Mouse (Mus musculus) lung, postnatal 0 days (tissue): Measurements from ENCODE around the gene Sfxn3. TPM values are rescaled to one million over a fixed set of nuclear protein-coding genes. Genes with fewer than 3 reads are reported as not detected.

ENCODE experiments used
- ATAC-seq: fragments of 200-750 bp; cut with Nextera tagmentation; 2 replicates; pipeline ENCODE4 v1.8.0; 2017; ENCODE audit warnings: moderate library complexity
- DNase-seq: peaks from one replicate; pipeline ENCODE4 v3.0.0-alpha.2; 2016; ENCODE audit warnings: low spot score
- H3K27ac ChIP-seq: fragments of 300-500 bp; sonication (generic); 2 replicates; pipeline ENCODE4 v1.5.1; 2014; ENCODE audit warnings: antibody characterized with exemption, mild to moderate bottlenecking, low read length, mixed read lengths
- H3K27me3 ChIP-seq: fragments of 300-500 bp; sonication (generic); replicated peaks from 2 replicates; pipeline ENCODE4 v1.6.1; 2014; ENCODE audit warnings: low read length, mixed read lengths; ENCODE audit not compliant: insufficient read depth
- H3K36me3 ChIP-seq: fragments of 300-500 bp; sonication (generic); 2 replicates; pipeline ENCODE4 v1.6.1; 2014; ENCODE audit warnings: low read length, mixed read lengths; ENCODE audit not compliant: insufficient read depth
- H3K4me1 ChIP-seq: fragments of 300-500 bp; sonication (generic); 2 replicates; pipeline ENCODE4 v1.6.1; 2014; ENCODE audit warnings: antibody characterized with exemption, low read depth, low read length, mixed read lengths; ENCODE audit not compliant: insufficient read depth
- H3K4me2 ChIP-seq: fragments of 300-500 bp; sonication (generic); replicated peaks from 2 replicates; pipeline ENCODE4 v1.6.1; 2014; ENCODE audit warnings: low read depth, mild to moderate bottlenecking, low read length, moderate library complexity, mixed read lengths
- H3K4me3 ChIP-seq: fragments of 300-500 bp; sonication (generic); 2 replicates; pipeline ENCODE4 v1.5.1; 2014; ENCODE audit warnings: low read depth, low read length
- H3K9ac ChIP-seq: fragments of 300-500 bp; sonication (generic); replicated peaks from 2 replicates; pipeline ENCODE4 v1.6.1; 2014; ENCODE audit warnings: low read depth, mild to moderate bottlenecking
- H3K9me3 ChIP-seq: fragments of 300-500 bp; sonication (generic); 2 replicates; pipeline ENCODE4 v1.6.1; 2016; ENCODE audit warnings: low read length, mixed read lengths
- CTCF ChIP-seq: IDR thresholded peaks from 2 replicates; pipeline ENCODE4 v1.5.1; 2016; ENCODE audit warnings: antibody characterized with exemption, mild to moderate bottlenecking
- EP300 ChIP-seq: IDR thresholded peaks from 2 replicates; pipeline ENCODE4 v1.6.1; 2016; ENCODE audit warnings: antibody characterized with exemption, mild to moderate bottlenecking, control low read depth
- WGBS: fragments of 180-500 bp; shearing (Covaris S2); extraction: QIAGEN DNeasy Blood & Tissue Kit; methylation state at CpG from one replicate; pipeline ENCODE4 v1.1.7; 2014; 5-methylcytosine and 5-hydroxymethylcytosine counted together
- polyA plus RNA-seq: library from polyadenylated mRNA; unstranded; fragments of >200 nt; fragmentation: Nextera tagmentation; extraction: Ambion mirVana; gene quantifications from 2 replicates; pipeline ENCODE4 v1.2.1, GENCODE M21; 2015

Gene Sfxn3
- polyA plus RNA-seq, 1 experiment from 2014 or later = 53.0 TPM

GRCm38 (mm10) chr19:45100486-45101270 is 53.4 kb downstream of the Sfxn3 start:
- ATAC-seq (no peak), DNase-seq (no peak)
- H3K4me2 ChIP-seq = no peak overlapping the region
- no peak for TF ChIP-seq EP300
- no peak; the same call in 1 of the 2 replicates for TF ChIP-seq CTCF
- H3K9me3 ChIP-seq = no peaks in the 10 kb centered on the region
- no peak overlapping the region for H3K4me3 ChIP-seq
- no peaks in the 10 kb centered on the region for H3K36me3 ChIP-seq
- no peaks in the 10 kb centered on the region for H3K27me3 ChIP-seq
- H3K27ac ChIP-seq = no peak overlapping the region
- H3K9ac ChIP-seq = no peak overlapping the region
- WGBS = 66% methylated on average over 8 of the region's 8 CpGs
- H3K4me1 ChIP-seq = no peaks in the 10 kb centered on the region

- TF ChIP-seq CTCF = no peak
- TF ChIP-seq EP300 = no peak
- no peaks in the 10 kb centered on the region for H3K9me3 ChIP-seq
- no peaks in the 10 kb centered on the region for H3K36me3 ChIP-seq
- no peak overlapping the region for H3K9ac ChIP-seq
- H3K4me3 ChIP-seq = no peak overlapping the region
- ATAC-seq (no peak), DNase-seq (no peak)
- no peak overlapping the region for H3K4me2 ChIP-seq
- H3K27ac ChIP-seq = no peak overlapping the region
- WGBS = 53% methylated on average over 1 of the region's 1 CpGs
- H3K4me1 ChIP-seq = no peaks in the 10 kb centered on the region
- no peaks in the 10 kb centered on the region; the same call in 1 of the 2 replicates for H3K27me3 ChIP-seq
Observed at GRCm38 (mm10) chr19:45105591-45105990, 58.3 kb downstream of the Sfxn3 start.

Other genes starting within 250 kb of the Sfxn3 start
- gene Slf2, start 116.4 kb upstream of the Sfxn3 start, polyA plus RNA-seq = 10.6 and 11.6 TPM in 2 replicates
- 0.47 and 1.0 TPM in 2 replicates for gene Sema4g, start 58.4 kb upstream of the Sfxn3 start, polyA plus RNA-seq
- 7.5 and 7.9 TPM in 2 replicates for gene Twnk, start 41.8 kb upstream of the Sfxn3 start, polyA plus RNA-seq
- gene Mrpl43, start 41.1 kb upstream of the Sfxn3 start, polyA plus RNA-seq = 62.6 and 63.3 TPM in 2 replicates
- 56.0 and 59.4 TPM in 2 replicates for gene Lzts2, start 33.1 kb upstream of the Sfxn3 start, polyA plus RNA-seq
- 0.12 and 0.13 TPM in 2 replicates for gene Pdzd7, start 1.8 kb upstream of the Sfxn3 start, polyA plus RNA-seq
- gene Kazald1, start 27.7 kb downstream of the Sfxn3 start, polyA plus RNA-seq = 11.2 and 12.8 TPM in 2 replicates
- not detected in 2 replicates for gene Tlx1, start 103.2 kb downstream of the Sfxn3 start, polyA plus RNA-seq
- gene Lbx1, start 188.3 kb downstream of the Sfxn3 start, polyA plus RNA-seq = not detected in 2 replicates